Mouse (Mus musculus) midbrain, embryonic 14.5 days (tissue): ENCODE data around the gene Vps13a. TPM values are rescaled to one million over a fixed set of nuclear protein-coding genes. Genes with fewer than 3 reads are reported as not detected.
A peak's percentile ranks its signal among the peaks of the same experiment; 100 is the strongest.

Experiments used
- ATAC-seq: fragments of 200-750 bp; cut with Nextera tagmentation; 2 replicates; pipeline ENCODE4 v1.8.0; 2017; ENCODE audit warnings: moderate number of reproducible peaks, moderate library complexity; ENCODE audit not compliant: low FRiP score, low TSS enrichment
- DNase-seq: peaks from one replicate; pipeline ENCODE4 v3.0.0-alpha.2; 2015
- H3K27ac ChIP-seq: fragments of 300-500 bp; sonication (generic); replicated peaks from 2 replicates; pipeline ENCODE4 v1.5.1; 2014; ENCODE audit warnings: mild to moderate bottlenecking, low read depth, low read length, moderate library complexity
- H3K27me3 ChIP-seq: fragments of 300-500 bp; sonication (generic); 2 replicates; pipeline ENCODE4 v1.6.1; 2014; ENCODE audit warnings: low read length, control low read depth, mixed read lengths; ENCODE audit not compliant: control insufficient read depth, insufficient read depth
- H3K36me3 ChIP-seq: fragments of 300-500 bp; sonication (generic); 2 replicates; pipeline ENCODE4 v1.6.1; 2014; ENCODE audit warnings: low read length, control low read depth; ENCODE audit not compliant: control insufficient read depth, insufficient read depth
- H3K4me1 ChIP-seq: fragments of 300-500 bp; sonication (generic); 2 replicates; pipeline ENCODE4 v1.6.1; 2014; ENCODE audit warnings: mild to moderate bottlenecking, antibody characterized with exemption, low read length, control low read depth; ENCODE audit not compliant: control insufficient read depth, insufficient read depth
- H3K4me2 ChIP-seq: fragments of 300-500 bp; sonication (generic); 2 replicates; pipeline ENCODE4 v1.6.1; 2014; ENCODE audit warnings: mild to moderate bottlenecking, low read length, moderate library complexity
- H3K4me3 ChIP-seq: fragments of 300-500 bp; sonication (generic); replicated peaks from 2 replicates; pipeline ENCODE4 v1.5.1; 2014; ENCODE audit warnings: low read depth, low read length
- H3K9ac ChIP-seq: fragments of 300-500 bp; sonication (generic); replicated peaks from 2 replicates; pipeline ENCODE4 v1.6.1; 2014; ENCODE audit warnings: mild to moderate bottlenecking, low read length, moderate library complexity
- H3K9me3 ChIP-seq: fragments of 300-500 bp; sonication (generic); 2 replicates; pipeline ENCODE4 v1.6.1; 2016; ENCODE audit warnings: low read length, control low read depth, mixed read lengths; ENCODE audit not compliant: control insufficient read depth
- WGBS: fragments of 180-500 bp; shearing (Covaris S2); extraction: QIAGEN DNeasy Blood & Tissue Kit; methylation state at CpG from one replicate; pipeline ENCODE4 v1.1.7; 2014; 5-methylcytosine and 5-hydroxymethylcytosine counted together
- polyA plus RNA-seq: library from polyadenylated mRNA; unstranded; fragments of >200 nt; fragmentation: Nextera tagmentation; extraction: Ambion mirVana; gene quantifications from 2 replicates; pipeline ENCODE4 v1.2.1, GENCODE M21; 2014

Gene Vps13a
- polyA plus RNA-seq, result 8.6 and 11.7 TPM in 2 replicates

- H3K9me3 ChIP-seq, result no peaks in the 10 kb centered on the region
- peak within 1 kb of the TSS; percentile 69 for H3K4me3 ChIP-seq
- H3K36me3 ChIP-seq, result no peaks in the 10 kb centered on the region
- no peaks in the 10 kb centered on the region for H3K4me1 ChIP-seq
- peak within 1 kb of the TSS; percentile 96 for H3K4me2 ChIP-seq
- under 1% methylated on average over 67 of the region's 67 CpGs for WGBS
- no peak within 1 kb of the TSS for H3K27ac ChIP-seq
- DNase-seq (peak; percentile 96), ATAC-seq (peak; percentile 97)
- peaks cover 7% of the 10 kb centered on the region; the same call in 1 of the 2 replicates for H3K27me3 ChIP-seq
- peak within 1 kb of the TSS; percentile 57 for H3K9ac ChIP-seq
Observed at GRCm38 (mm10) chr19:16780790-16781384, at the start of gene Vps13a. TSS of gene Vps13a (minus strand) at chr19:16780933.

GRCm38 (mm10) chr19:16827657-16828056 is 46.9 kb upstream of the Vps13a start:
- ATAC-seq (no peak), DNase-seq (no peak)
- Histone ChIP-seq H3K4me1 (no peaks in the 10 kb centered on the region), H3K27me3 (no peaks in the 10 kb centered on the region), H3K4me3 (no peak overlapping the region), H3K4me2 (no peak overlapping the region), H3K9me3 (no peaks in the 10 kb centered on the region), H3K9ac (no peak overlapping the region), H3K36me3 (no peaks in the 10 kb centered on the region), H3K27ac (no peak overlapping the region)
- WGBS, result 81% methylated on average over 5 of the region's 5 CpGs

DNA sequence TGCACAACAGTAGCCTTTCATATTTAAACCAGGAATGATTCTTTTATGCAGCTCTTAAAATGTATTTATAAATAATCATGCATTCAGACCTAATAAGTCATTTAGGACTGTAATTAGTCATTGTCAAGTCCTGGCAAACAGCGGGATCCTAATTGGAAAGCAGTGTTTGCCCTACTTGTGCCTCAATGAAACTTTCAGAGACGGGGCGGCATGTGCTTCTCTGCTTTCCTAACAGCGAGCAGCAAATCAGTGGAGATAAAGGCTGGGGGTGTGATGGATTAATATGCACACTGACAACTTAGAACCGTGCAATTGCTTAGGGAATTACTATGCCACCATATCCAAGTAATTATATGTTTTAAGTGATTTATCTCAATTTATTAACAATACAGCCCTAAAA is 44.5 kb upstream of the Vps13a start:
- Histone ChIP-seq H3K36me3 (no peaks in the 10 kb centered on the region), H3K9ac (no peak overlapping the region), H3K27me3 (no peaks in the 10 kb centered on the region), H3K4me3 (no peak overlapping the region), H3K9me3 (no peaks in the 10 kb centered on the region), H3K4me2 (no peak overlapping the region), H3K27ac (no peak overlapping the region), H3K4me1 (no peaks in the 10 kb centered on the region)
- DNase-seq (no peak), ATAC-seq (no peak)
- 64% methylated on average over 5 of the region's 5 CpGs for WGBS

DNA sequence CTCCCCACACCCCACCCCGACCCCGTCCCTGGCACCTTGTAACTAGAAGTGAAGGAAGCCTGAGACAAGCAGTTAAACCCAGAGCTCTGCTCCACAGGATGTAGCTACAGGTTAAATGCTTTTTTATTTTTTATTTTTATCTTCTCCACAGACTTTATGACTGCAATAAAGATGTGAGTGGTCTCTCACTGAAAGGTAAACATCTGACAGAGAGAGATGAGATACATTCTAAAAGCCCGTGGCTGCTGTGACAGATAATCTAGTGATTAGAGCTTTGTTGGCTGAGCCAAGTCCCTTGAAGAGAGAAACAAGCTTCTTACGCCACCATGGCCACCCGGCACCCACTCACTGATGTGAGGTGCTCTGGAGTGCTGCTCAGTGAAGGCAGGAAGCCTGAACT is 34.1 kb upstream of the Vps13a start:
- Histone ChIP-seq H3K27me3 (no peaks in the 10 kb centered on the region), H3K9ac (no peak overlapping the region), H3K4me3 (no peak overlapping the region), H3K4me2 (no peak overlapping the region), H3K9me3 (no peaks in the 10 kb centered on the region), H3K27ac (no peak overlapping the region), H3K4me1 (no peaks in the 10 kb centered on the region), H3K36me3 (no peaks in the 10 kb centered on the region)
- DNase-seq (no peak), ATAC-seq (no peak)
- 74% methylated on average over 5 of the region's 5 CpGs for WGBS

DNA sequence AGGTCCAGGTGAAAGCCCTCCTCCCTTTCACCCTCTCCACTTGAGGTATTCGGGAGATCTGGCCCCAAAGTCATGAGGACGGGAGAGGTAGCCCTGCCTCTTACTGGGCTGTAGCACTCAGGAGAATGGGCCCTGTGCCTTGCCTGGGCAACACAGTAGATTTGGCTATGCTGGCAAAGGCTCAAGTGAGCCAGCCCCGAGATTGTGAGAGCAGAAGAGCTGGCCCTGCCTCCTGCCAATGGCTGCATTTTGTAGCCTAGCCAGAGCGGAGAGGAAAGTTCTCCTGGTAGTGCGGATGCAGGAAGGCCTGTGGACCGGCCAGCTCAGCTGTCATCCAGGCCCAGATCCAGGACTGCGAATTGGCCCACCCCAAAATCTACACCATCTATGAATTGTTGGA is 32.6 kb upstream of the Vps13a start:
- Histone ChIP-seq H3K9ac (no peak overlapping the region), H3K27me3 (no peaks in the 10 kb centered on the region), H3K36me3 (no peaks in the 10 kb centered on the region), H3K4me2 (no peak overlapping the region), H3K4me1 (no peaks in the 10 kb centered on the region), H3K27ac (no peak overlapping the region), H3K4me3 (no peak overlapping the region), H3K9me3 (no peaks in the 10 kb centered on the region)
- 83% methylated on average over 7 of the region's 7 CpGs for WGBS
- ATAC-seq (no peak), DNase-seq (no peak)

- no peak for ATAC-seq
- H3K4me2 ChIP-seq, result no peak overlapping the region
- 93% methylated on average over 8 of the region's 8 CpGs for WGBS
- H3K4me3 ChIP-seq, result no peak overlapping the region
- no peak overlapping the region for H3K27ac ChIP-seq
- H3K9ac ChIP-seq, result no peak overlapping the region
- H3K4me1 ChIP-seq, result no peaks in the 10 kb centered on the region
- no peaks in the 10 kb centered on the region for H3K9me3 ChIP-seq
- no peaks in the 10 kb centered on the region for H3K27me3 ChIP-seq
- DNase-seq, result no peak
- H3K36me3 ChIP-seq, result no peaks in the 10 kb centered on the region
Observed at GRCm38 (mm10) chr19:16812072-16812608, 31.4 kb upstream of the Vps13a start.

DNA sequence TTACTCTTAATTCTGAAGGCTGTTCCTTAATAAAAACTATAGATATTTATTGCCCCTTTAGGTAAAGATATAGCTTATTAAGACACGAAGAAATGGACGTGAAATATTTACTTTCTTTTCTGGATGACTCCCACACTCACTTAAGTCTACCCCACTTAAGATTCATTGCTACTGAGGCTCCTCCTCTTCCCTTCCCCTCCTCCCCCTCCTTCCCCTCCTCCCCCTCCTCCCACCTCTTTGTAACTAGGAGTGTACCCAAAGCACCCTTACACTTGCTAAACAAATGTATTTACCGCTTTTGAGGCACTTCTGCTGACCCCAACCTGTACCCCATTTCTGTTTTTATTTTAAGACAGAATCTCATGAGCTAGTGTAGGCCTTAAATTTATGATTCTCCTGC is 24.4 kb upstream of the Vps13a start:
- H3K4me3 ChIP-seq, result no peak overlapping the region
- ATAC-seq (no peak), DNase-seq (no peak)
- no peaks in the 10 kb centered on the region for H3K27me3 ChIP-seq
- WGBS, result 58% methylated on average over 3 of the region's 3 CpGs
- H3K27ac ChIP-seq, result no peak overlapping the region
- no peaks in the 10 kb centered on the region for H3K4me1 ChIP-seq
- H3K36me3 ChIP-seq, result no peaks in the 10 kb centered on the region
- H3K4me2 ChIP-seq, result no peak overlapping the region
- no peak overlapping the region for H3K9ac ChIP-seq
- no peaks in the 10 kb centered on the region for H3K9me3 ChIP-seq

DNA sequence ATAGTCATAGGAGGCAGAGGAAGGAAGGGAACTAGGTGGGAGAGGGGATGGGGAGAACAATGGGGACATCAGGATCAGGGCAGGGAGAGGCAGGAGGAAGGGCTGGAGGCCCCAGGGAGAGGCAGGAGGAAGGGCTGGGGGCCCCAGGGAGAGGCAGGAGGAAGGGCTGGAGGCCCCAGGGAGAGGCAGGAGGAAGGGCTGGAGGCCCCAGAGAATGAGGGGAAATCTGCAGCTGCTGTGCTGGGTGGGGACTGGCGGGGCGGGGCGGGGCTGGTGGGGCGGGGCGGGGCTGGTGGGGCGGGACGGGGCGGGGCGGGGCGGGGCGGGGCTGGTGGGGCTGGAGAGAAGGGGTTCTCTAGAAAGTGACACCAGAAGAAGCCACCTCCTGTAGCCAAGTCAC is 23.8 kb upstream of the Vps13a start:
- Histone ChIP-seq H3K4me1 (no peaks in the 10 kb centered on the region), H3K4me2 (no peak overlapping the region), H3K9ac (no peak overlapping the region), H3K27ac (no peak overlapping the region), H3K4me3 (no peak overlapping the region), H3K36me3 (no peaks in the 10 kb centered on the region), H3K9me3 (no peaks in the 10 kb centered on the region), H3K27me3 (no peaks in the 10 kb centered on the region)
- ATAC-seq, result no peak
- no peak for DNase-seq
- WGBS, result 26% methylated on average over 3 of the region's 11 CpGs

- peak; percentile 84 for DNase-seq
- no peak overlapping the region for H3K9ac ChIP-seq
Observed at GRCm38 (mm10) chr19:16802707-16803106, 22.0 kb upstream of the Vps13a start.

More at GRCm38 (mm10) chr19:16802707-16803106, 22.0 kb upstream of the Vps13a start:
- Histone ChIP-seq H3K4me1 (no peaks in the 10 kb centered on the region), H3K27ac (no peak overlapping the region), H3K9me3 (no peaks in the 10 kb centered on the region), H3K27me3 (no peaks in the 10 kb centered on the region), H3K4me2 (no peak overlapping the region), H3K4me3 (no peak overlapping the region), H3K36me3 (no peaks in the 10 kb centered on the region)
- no peak for ATAC-seq
- 0% methylated on average over 3 of the region's 3 CpGs for WGBS
